Mouse (Mus musculus): ENCODE results near the gene Gm5728.
"Not testable (repeated sequence)": the region's sequence is repeated elsewhere in the genome, so short reads cannot be mapped to it uniquely, and the experiment has no call there.

DNA sequence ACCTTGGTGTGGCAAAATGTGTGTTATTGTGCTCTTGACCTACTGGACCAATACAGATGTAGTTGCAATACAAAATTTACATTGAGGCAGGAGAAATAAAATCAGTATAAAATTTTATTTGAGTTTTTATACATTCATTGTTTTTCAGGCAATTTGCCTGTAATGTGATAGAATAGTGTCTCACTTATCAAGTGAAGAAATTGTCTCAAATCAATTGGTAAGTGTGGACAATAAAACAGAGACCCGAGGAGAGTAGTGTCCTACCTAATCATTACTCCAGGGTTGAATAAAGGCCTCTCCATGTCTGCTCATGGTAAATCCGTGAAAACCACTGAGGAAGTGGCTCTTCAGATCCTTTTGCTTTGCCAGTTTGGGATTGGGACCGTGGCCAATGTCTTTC is 42.4 kb upstream of the Gm5728 start, which contains the start of gene Vmn1r100:
- TF ChIP-seq EP300, CTCF (IDR thresholded peaks at IDR 0.05): not testable (repeated sequence)

All from lung, postnatal 0 days (tissue).